Mouse (Mus musculus) spleen, adult 2 months (tissue): ENCODE results near the gene Hoxb6.

Experiments used
- CTCF ChIP-seq: fragments of 200-500 bp; IDR thresholded peaks from 2 replicates; pipeline ENCODE4 v1.5.1; 2011; ENCODE audit warnings: mild to moderate bottlenecking, inconsistent platforms; ENCODE audit not compliant: insufficient read depth, insufficient read length, insufficient replicate concordance; ENCODE audit errors: extremely low read depth
- POLR2A ChIP-seq: fragments of 200-500 bp; IDR thresholded peaks from 2 replicates; pipeline ENCODE4 v1.6.1; 2011; ENCODE audit warnings: low read depth, low read length, inconsistent platforms

GRCm38 (mm10) chr11:96334998-96335397 lies 42.7 kb downstream of the Hoxb6 start:
- TF ChIP-seq POLR2A = no peak
- TF ChIP-seq CTCF = no peak
